Mouse (Mus musculus) C2C12 (cell line): Measurements from ENCODE around the gene Eef1akmt3.

Experiments used
- CTCF ChIP-seq: IDR thresholded peaks from one replicate; pipeline ENCODE4 v1.5.1; 2011; ENCODE audit not compliant: control insufficient read depth, insufficient read depth, insufficient read length
- FOSL1 ChIP-seq: IDR thresholded peaks from one replicate; pipeline ENCODE4 v1.8.0; 2011; ENCODE audit warnings: mild to moderate bottlenecking, low read length; ENCODE audit not compliant: poor library complexity, insufficient read depth, severe bottlenecking
- MAX ChIP-seq: IDR thresholded peaks from one replicate; pipeline ENCODE4 v1.6.1; 2011; ENCODE audit warnings: mild to moderate bottlenecking, control low read depth
- MYOG ChIP-seq: IDR thresholded peaks from one replicate; pipeline ENCODE4 v1.6.1; 2011; ENCODE audit not compliant: control insufficient read depth, insufficient read length; ENCODE audit errors: extremely low read depth
- USF1 ChIP-seq: IDR thresholded peaks from one replicate; pipeline ENCODE4 v1.6.1; 2011; ENCODE audit warnings: low read depth, mild to moderate bottlenecking, control low read depth, moderate library complexity

- TF ChIP-seq CTCF = no peak
- no peak for TF ChIP-seq USF1
- no peak for TF ChIP-seq MAX
- TF ChIP-seq MYOG = no peak
- no peak for TF ChIP-seq FOSL1
Observed at GRCm38 (mm10) chr10:127079665-127080391, 38.5 kb upstream of the Eef1akmt3 start.
